Mouse (Mus musculus) erythroblast, embryonic 14.5 days (primary cell): ENCODE measurements around the gene Apoc2. TPM values are rescaled to one million over a fixed set of nuclear protein-coding genes. Genes with fewer than 3 reads are reported as not detected.

ENCODE experiments used
- H3K27me3 ChIP-seq: 2 replicates; pipeline ENCODE4 v1.6.1; 2012; ENCODE audit warnings: inconsistent platforms; ENCODE audit not compliant: control insufficient read depth
- H3K36me3 ChIP-seq: 2 replicates; pipeline ENCODE4 v1.6.1; 2012; ENCODE audit warnings: mild to moderate bottlenecking, inconsistent platforms; ENCODE audit not compliant: control insufficient read depth
- H3K4me1 ChIP-seq: 2 replicates; pipeline ENCODE4 v1.6.1; 2012; ENCODE audit warnings: inconsistent platforms; ENCODE audit not compliant: control insufficient read depth
- H3K4me3 ChIP-seq: replicated peaks from 2 replicates; pipeline ENCODE3; 2012; ENCODE audit warnings: moderate library complexity, mild to moderate bottlenecking, inconsistent platforms
- H3K9me3 ChIP-seq: 2 replicates; pipeline ENCODE4 v1.6.1; 2012; ENCODE audit warnings: low read length, inconsistent platforms, mixed read lengths; ENCODE audit not compliant: control insufficient read depth
- GATA1 ChIP-seq: IDR thresholded peaks from 2 replicates; pipeline ENCODE4 v1.6.1; 2012; ENCODE audit warnings: low read length, inconsistent platforms, mixed read lengths
- TAL1 ChIP-seq: IDR thresholded peaks from 3 replicates; pipeline ENCODE4 v1.6.1; 2012; ENCODE audit warnings: low read length, inconsistent platforms, mixed read lengths
- polyA plus RNA-seq: library from polyadenylated mRNA; stranded (reverse); fragments of >175 nt; gene quantifications from 2 replicates; pipeline ENCODE4 v1.2.3, GENCODE M21; 2012

Gene Apoc2
- polyA plus RNA-seq, 1 experiment = 0.32 TPM

- Histone ChIP-seq H3K4me3 (peak within 1 kb of the TSS; percentile 97), H3K27me3 (no peaks in the 10 kb centered on the region), H3K9me3 (no peaks in the 10 kb centered on the region), H3K4me1 (peaks cover 51% of the 10 kb centered on the region), H3K36me3 (peaks cover 35% of the 10 kb centered on the region)
- no peak for TF ChIP-seq GATA1
- TF ChIP-seq TAL1 = no peak
Observed at GRCm38 (mm10) chr7:19715239-19716054, 37.7 kb upstream of the Apoc2 start, which contains the start of gene Tomm40. Gene Tomm40 (minus strand): TSS chr7:19715438.

GRCm38 (mm10) chr7:19714836-19715235, 37.1 kb upstream of the Apoc2 start:
- Histone ChIP-seq H3K4me3 (peak overlapping the region; percentile 97), H3K36me3 (peaks cover 40% of the 10 kb centered on the region), H3K9me3 (no peaks in the 10 kb centered on the region), H3K27me3 (no peaks in the 10 kb centered on the region), H3K4me1 (peaks cover 51% of the 10 kb centered on the region)
- TF ChIP-seq TAL1 (no peak), GATA1 (no peak)

- TF ChIP-seq GATA1 (no peak), TAL1 (no peak)
- H3K9me3 ChIP-seq = no peaks in the 10 kb centered on the region
- H3K4me1 ChIP-seq = peaks cover 45% of the 10 kb centered on the region
- H3K36me3 ChIP-seq = peaks cover 52% of the 10 kb centered on the region
- no peaks in the 10 kb centered on the region for H3K27me3 ChIP-seq
- H3K4me3 ChIP-seq = peak overlapping the region; percentile 97
Observed at GRCm38 (mm10) chr7:19713598-19713997, 35.9 kb upstream of the Apoc2 start.

GRCm38 (mm10) chr7:19713196-19713595, 35.5 kb upstream of the Apoc2 start:
- no peak for TF ChIP-seq TAL1
- no peak for TF ChIP-seq GATA1
- Histone ChIP-seq H3K9me3 (no peaks in the 10 kb centered on the region), H3K27me3 (no peaks in the 10 kb centered on the region), H3K4me3 (no peak overlapping the region), H3K4me1 (peaks cover 44% of the 10 kb centered on the region), H3K36me3 (peaks cover 56% of the 10 kb centered on the region)

- Histone ChIP-seq H3K27me3 (no peaks in the 10 kb centered on the region), H3K36me3 (peaks cover 63% of the 10 kb centered on the region), H3K9me3 (no peaks in the 10 kb centered on the region), H3K4me1 (peaks cover 43% of the 10 kb centered on the region), H3K4me3 (no peak overlapping the region)
- no peak for TF ChIP-seq GATA1
- TF ChIP-seq TAL1 = no peak
Observed at GRCm38 (mm10) chr7:19712414-19712813, 34.7 kb upstream of the Apoc2 start.

GRCm38 (mm10) chr7:19710650-19711049, 32.9 kb upstream of the Apoc2 start:
- Histone ChIP-seq H3K36me3 (peaks cover 72% of the 10 kb centered on the region), H3K27me3 (no peaks in the 10 kb centered on the region), H3K4me3 (no peak overlapping the region), H3K9me3 (no peaks in the 10 kb centered on the region), H3K4me1 (peaks cover 27% of the 10 kb centered on the region)
- TF ChIP-seq TAL1 (no peak), GATA1 (no peak)

- TF ChIP-seq GATA1 (no peak), TAL1 (no peak)
- H3K36me3 ChIP-seq = peaks cover 77% of the 10 kb centered on the region
- no peak overlapping the region for H3K4me3 ChIP-seq
- no peaks in the 10 kb centered on the region for H3K27me3 ChIP-seq
- H3K9me3 ChIP-seq = no peaks in the 10 kb centered on the region
- H3K4me1 ChIP-seq = peaks cover 16% of the 10 kb centered on the region
Observed at GRCm38 (mm10) chr7:19705271-19705670, 27.5 kb upstream of the Apoc2 start.

GRCm38 (mm10) chr7:19704475-19704874, 26.7 kb upstream of the Apoc2 start:
- H3K9me3 ChIP-seq = no peaks in the 10 kb centered on the region
- H3K27me3 ChIP-seq = peaks cover 2% of the 10 kb centered on the region; the same call in 1 of the 2 replicates
- H3K36me3 ChIP-seq = peaks cover 72% of the 10 kb centered on the region
- TF ChIP-seq GATA1 = no peak
- no peak for TF ChIP-seq TAL1
- no peak overlapping the region for H3K4me3 ChIP-seq
- H3K4me1 ChIP-seq = peaks cover 22% of the 10 kb centered on the region

GRCm38 (mm10) chr7:19702859-19703555, 25.3 kb upstream of the Apoc2 start:
- Histone ChIP-seq H3K4me1 (peaks cover 37% of the 10 kb centered on the region), H3K36me3 (peaks cover 59% of the 10 kb centered on the region), H3K9me3 (no peaks in the 10 kb centered on the region), H3K4me3 (no peak overlapping the region), H3K27me3 (peaks cover 17% of the 10 kb centered on the region)
- TF ChIP-seq GATA1 = no peak
- TF ChIP-seq TAL1 = no peak
